Mouse (Mus musculus) MEL (cell line): ENCODE results near the gene Sf1. TPM values are rescaled to one million over a fixed set of nuclear protein-coding genes. Genes with fewer than 3 reads are reported as not detected.

Experiments
- polyA plus RNA-seq, 2 experiments: library from polyadenylated mRNA; stranded (reverse) in 1 of 2; unstranded in 1 of 2; fragments of >175 nt in 1 of 2; fragments of >200 nt in 1 of 2; gene quantifications; 2 replicates each; pipeline versions ENCODE4 v1.2.1 to v1.2.4; 2012; ENCODE audit warnings: low replicate concordance in 2 of 2, low read depth in 1 of 2; ENCODE audit not compliant: insufficient read length in 2 of 2, insufficient read depth in 1 of 2, missing spikeins in 1 of 2
- total RNA-seq: library from RNA; depleted of rRNA; stranded (reverse); fragments of 300-350 nt; gene quantifications from 2 replicates; pipeline ENCODE4 v1.2.3, GENCODE M21; 2012; rRNA removed

Sf1 gene
- total and polyA plus RNA-seq, 3 experiments, result 65.7 to 245 (median 211) TPM

Other genes starting within 250 kb of the Sf1 start
- 34.0 and 44.4 TPM in 2 replicates for gene Sac3d1, start 245.0 kb upstream of the Sf1 start, total RNA-seq
- gene Sac3d1, start 245.0 kb upstream of the Sf1 start, polyA plus RNA-seq, result 10 to 100 TPM in 1 of 2 experiments, not detected in 1; 49.3 TPM
- gene Snx15, start 235.4 kb upstream of the Sf1 start, total RNA-seq, result 14.9 and 20.4 TPM in 2 replicates
- gene Snx15, start 235.4 kb upstream of the Sf1 start, polyA plus RNA-seq, result 10 to 100 TPM in 1 of 2 experiments, not detected in 1; 35.3 TPM
- gene Batf2, start 222.7 kb upstream of the Sf1 start, total RNA-seq, result 0.19 TPM in 1 of 2 replicates, not detected in the other
- gene Batf2, start 222.7 kb upstream of the Sf1 start, polyA plus RNA-seq, result under 1 TPM in 1 of 2 experiments, not detected in 1; 0.60 TPM
- 47.2 and 53.8 TPM in 2 replicates for gene Arl2, start 222.1 kb upstream of the Sf1 start, total RNA-seq
- 100 to 1,000 TPM in 1 of 2 experiments, not detected in 1; 111 TPM for gene Arl2, start 222.1 kb upstream of the Sf1 start, polyA plus RNA-seq
- not detected in 2 replicates for gene Majin, start 179.3 kb upstream of the Sf1 start, total RNA-seq
- not detected for gene Majin, start 179.3 kb upstream of the Sf1 start, polyA plus RNA-seq
- not detected in 2 replicates for gene Gpha2, start 137.3 kb upstream of the Sf1 start, total RNA-seq
- gene Gpha2, start 137.3 kb upstream of the Sf1 start, polyA plus RNA-seq, result under 1 TPM in 1 of 2 experiments, not detected in 1; 0.19 TPM
- gene Ppp2r5b, start 127.8 kb upstream of the Sf1 start, total RNA-seq, result 10.4 and 14.7 TPM in 2 replicates
- 10 to 100 TPM in 1 of 2 experiments, not detected in 1; 15.6 TPM for gene Ppp2r5b, start 127.8 kb upstream of the Sf1 start, polyA plus RNA-seq
- gene Atg2a, start 122.0 kb upstream of the Sf1 start, total RNA-seq, result 7.9 and 10.6 TPM in 2 replicates
- gene Atg2a, start 122.0 kb upstream of the Sf1 start, polyA plus RNA-seq, result 10 to 100 TPM in 1 of 2 experiments, not detected in 1; 21.7 TPM
- 57.8 and 65.9 TPM in 2 replicates for gene Ehd1, start 87.0 kb upstream of the Sf1 start, total RNA-seq
- 100 to 1,000 TPM in 1 of 2 experiments, not detected in 1; 105 TPM for gene Ehd1, start 87.0 kb upstream of the Sf1 start, polyA plus RNA-seq
- 2.0 and 2.6 TPM in 2 replicates for gene Cdc42bpg, start 57.2 kb upstream of the Sf1 start, total RNA-seq
- gene Cdc42bpg, start 57.2 kb upstream of the Sf1 start, polyA plus RNA-seq, result 1 to 10 TPM in 1 of 2 experiments, not detected in 1; 4.5 TPM
- gene Men1, start 28.7 kb upstream of the Sf1 start, total RNA-seq, result 37.7 and 39.4 TPM in 2 replicates
- gene Men1, start 28.7 kb upstream of the Sf1 start, polyA plus RNA-seq, result 100 to 1,000 TPM in 1 of 2 experiments, not detected in 1; 132 TPM
- gene Map4k2, start 22.6 kb upstream of the Sf1 start, total RNA-seq, result 8.0 and 10.2 TPM in 2 replicates
- 10 to 100 TPM in 1 of 2 experiments, not detected in 1; 22.3 TPM for gene Map4k2, start 22.6 kb upstream of the Sf1 start, polyA plus RNA-seq
- 0.62 and 0.73 TPM in 2 replicates for gene Pygm, start 20.7 kb downstream of the Sf1 start, total RNA-seq
- gene Pygm, start 20.7 kb downstream of the Sf1 start, polyA plus RNA-seq, result 1 to 10 TPM in 1 of 2 experiments, not detected in 1; 3.3 TPM
- gene Rasgrp2, start 35.6 kb downstream of the Sf1 start, total RNA-seq, result 176 TPM in 2 replicates
- gene Rasgrp2, start 35.6 kb downstream of the Sf1 start, polyA plus RNA-seq, result 100 to 1,000 TPM in 1 of 2 experiments, not detected in 1; 233 TPM
- gene Nrxn2, start 55.0 kb downstream of the Sf1 start, total RNA-seq, result 0.07 and 0.39 TPM in 2 replicates
- gene Nrxn2, start 55.0 kb downstream of the Sf1 start, polyA plus RNA-seq, result under 1 TPM in 1 of 2 experiments, not detected in 1; 0.42 TPM
- gene Slc22a12, start 179.3 kb downstream of the Sf1 start, total RNA-seq, result not detected in 2 replicates
- gene Slc22a12, start 179.3 kb downstream of the Sf1 start, polyA plus RNA-seq, result not detected